Mouse (Mus musculus): ENCODE data around the gene Ccdc187. TPM values are rescaled to one million over a fixed set of nuclear protein-coding genes. Genes with fewer than 3 reads are reported as not detected.

The Ccdc187 gene
- polyA plus RNA-seq, 1 experiment from 2014 or later: 0.06 TPM

DNA sequence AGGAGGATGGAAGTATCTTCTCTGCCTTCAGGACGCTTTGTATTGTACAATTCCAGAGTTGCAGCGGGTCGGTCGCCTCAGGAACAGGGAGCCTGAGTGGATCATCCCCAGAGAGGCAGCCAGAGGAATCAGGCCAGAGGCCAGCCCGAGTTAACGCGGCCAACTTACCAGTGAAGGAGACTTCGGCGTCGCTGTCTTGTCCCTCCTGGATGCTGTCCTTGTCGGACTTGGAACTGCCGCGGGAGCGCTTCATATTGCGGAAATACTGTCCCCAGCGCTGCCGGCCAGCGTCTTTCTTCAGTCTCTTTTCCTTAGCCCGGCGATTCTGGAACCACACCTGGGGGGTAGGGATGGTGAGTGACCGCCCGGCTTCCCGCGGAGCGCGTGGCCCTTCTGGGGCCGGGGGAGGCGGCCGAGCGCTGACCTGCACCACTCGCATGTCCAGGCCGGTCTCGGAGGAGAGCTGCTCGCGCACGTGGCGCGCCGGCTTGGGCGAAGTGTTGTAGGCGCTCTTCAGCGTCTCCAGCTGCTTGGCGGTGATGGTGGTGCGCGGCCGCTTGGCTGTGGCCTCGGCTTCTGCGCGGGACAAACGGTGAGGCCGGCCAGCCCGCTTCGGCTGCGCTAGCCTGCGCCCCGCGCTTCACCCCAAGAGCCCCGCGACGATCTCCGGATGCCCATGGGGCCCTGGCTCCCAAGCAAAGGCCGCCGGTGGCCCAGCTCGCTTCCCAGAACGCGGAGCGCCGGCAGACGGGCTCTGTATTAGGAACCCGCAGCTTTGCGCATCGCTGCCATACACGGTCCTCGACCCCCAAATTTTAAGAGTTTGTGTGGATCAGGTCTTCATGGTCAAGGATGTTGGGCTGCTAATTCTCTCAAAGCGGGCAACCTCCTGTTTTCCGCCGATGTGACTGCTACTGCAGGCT lies 92.2 kb downstream of the Ccdc187 start:
- Histone ChIP-seq H3K27ac (replicated peaks) (0 out of 2 replicates have a peak overlapping the region, but pooled peaks have one; percentile 9), H3K4me3 (peak overlapping the region; percentile 21), H3K36me3 (no peaks in the 10 kb centered on the region), H3K4me2 (peak overlapping the region; percentile 43), H3K9me3 (no peaks in the 10 kb centered on the region), H3K9ac (peak overlapping the region; percentile 38), H3K27me3 (peaks cover 100% of the 10 kb centered on the region), H3K4me1 (replicated peaks) (peaks cover 45% of the 10 kb centered on the region)
- WGBS: under 1% methylated on average over 77 of the region's 77 CpGs
- no peak for ATAC-seq (ENCODE audit: low read depth)

DNA sequence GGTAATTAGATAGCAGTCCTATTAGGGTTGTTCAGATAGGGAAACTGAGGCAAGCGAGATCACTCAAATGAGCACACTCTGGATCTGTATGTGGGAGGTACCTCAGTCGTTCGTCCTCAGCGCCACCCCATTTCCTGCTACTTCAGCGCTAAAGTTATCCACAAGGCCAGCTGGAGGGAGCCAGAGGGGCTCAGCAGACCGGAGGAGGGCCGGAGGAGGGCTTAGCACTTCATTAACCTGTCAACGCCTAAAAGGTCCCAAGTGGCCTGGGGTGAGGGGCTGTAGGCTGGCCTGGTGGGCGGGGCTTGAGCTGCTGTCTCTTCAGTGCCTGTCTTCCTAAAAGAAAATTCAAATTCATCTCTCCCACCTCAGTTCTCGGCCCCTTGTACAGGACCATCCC lies 95.9 kb downstream of the Ccdc187 start:
- H3K9me3 ChIP-seq: no peaks in the 10 kb centered on the region
- H3K27ac ChIP-seq (replicated peaks): no peak overlapping the region
- WGBS: under 1% methylated on average over 10 of the region's 10 CpGs
- no peak overlapping the region for H3K9ac ChIP-seq
- ATAC-seq (ENCODE audit: low read depth): 0 out of 2 replicates have a peak, but pooled peaks have one; percentile 22
- no peaks in the 10 kb centered on the region for H3K36me3 ChIP-seq
- H3K4me1 ChIP-seq (replicated peaks): peaks cover 36% of the 10 kb centered on the region
- H3K4me3 ChIP-seq: no peak overlapping the region
- H3K27me3 ChIP-seq: peaks cover 100% of the 10 kb centered on the region
- no peak overlapping the region for H3K4me2 ChIP-seq

DNA sequence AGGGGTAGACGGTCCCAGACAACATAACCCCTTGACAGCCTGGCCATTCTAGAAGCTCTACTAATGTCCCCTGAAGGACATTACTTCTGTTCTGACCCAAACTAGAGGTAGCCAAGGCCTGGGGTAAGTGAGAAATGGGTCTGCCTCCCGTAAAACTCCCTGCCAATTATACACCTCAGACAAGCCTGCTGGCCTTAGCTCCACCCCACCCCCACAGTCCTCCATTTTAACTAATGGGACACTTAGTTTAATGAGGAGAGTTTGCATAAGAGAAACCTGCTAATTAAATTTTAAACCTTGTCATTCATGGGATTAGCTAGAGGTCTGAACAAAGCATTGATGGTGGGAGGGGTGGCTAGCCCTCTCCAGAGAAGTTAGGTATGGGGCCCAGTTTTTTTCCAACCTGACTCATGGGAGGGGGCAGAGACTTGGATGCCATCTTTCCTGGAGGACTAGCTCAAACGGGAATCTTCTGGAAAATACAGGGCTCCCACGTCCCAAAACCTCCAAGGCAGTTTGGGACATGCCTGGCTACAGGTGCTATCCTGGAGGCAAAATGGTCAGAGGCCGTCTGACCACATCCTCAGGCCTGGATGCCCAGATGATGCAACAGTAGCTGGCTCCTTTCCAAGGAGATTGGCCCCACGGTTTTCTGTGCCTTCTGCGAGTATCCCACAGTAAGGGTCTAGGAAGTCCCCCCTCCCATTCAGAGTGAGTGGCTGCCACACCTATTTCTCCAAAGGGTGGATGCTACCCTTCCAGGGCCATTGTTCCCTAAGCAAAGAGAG lies 99.6 kb downstream of the Ccdc187 start:
- Histone ChIP-seq H3K4me2 (no peak overlapping the region), H3K9me3 (no peaks in the 10 kb centered on the region), H3K27me3 (peaks cover 96% of the 10 kb centered on the region), H3K36me3 (no peaks in the 10 kb centered on the region), H3K27ac (replicated peaks) (no peak overlapping the region), H3K9ac (no peak overlapping the region), H3K4me3 (no peak overlapping the region), H3K4me1 (replicated peaks) (peaks cover 22% of the 10 kb centered on the region)
- 30% methylated on average over 7 of the region's 7 CpGs for WGBS
- ATAC-seq (ENCODE audit: low read depth): no peak

Other genes starting within 250 kb of the Ccdc187 start
- 18.0 and 19.2 TPM in 2 replicates for gene Nacc2, start 171.3 kb downstream of the Ccdc187 start, polyA plus RNA-seq (2015; fragmentation: Nextera tagmentation; extraction: Ambion mirVana)
- 11.8 and 12.5 TPM in 2 replicates for gene Lhx3, start 86.3 kb downstream of the Ccdc187 start, polyA plus RNA-seq (2015; fragmentation: Nextera tagmentation; extraction: Ambion mirVana)
- gene Qsox2, start 57.0 kb downstream of the Ccdc187 start, polyA plus RNA-seq (2015; fragmentation: Nextera tagmentation; extraction: Ambion mirVana): 13.0 and 13.8 TPM in 2 replicates
- gene Gpsm1, start 21.0 kb upstream of the Ccdc187 start, polyA plus RNA-seq (2015; fragmentation: Nextera tagmentation; extraction: Ambion mirVana): 109 and 114 TPM in 2 replicates
- gene Dnlz, start 57.6 kb upstream of the Ccdc187 start, polyA plus RNA-seq (2015; fragmentation: Nextera tagmentation; extraction: Ambion mirVana): 30.1 and 34.2 TPM in 2 replicates
- gene Card9, start 66.4 kb upstream of the Ccdc187 start, polyA plus RNA-seq (2015; fragmentation: Nextera tagmentation; extraction: Ambion mirVana): 1.3 and 2.0 TPM in 2 replicates
- 25.4 and 26.8 TPM in 2 replicates for gene Snapc4, start 86.1 kb upstream of the Ccdc187 start, polyA plus RNA-seq (2015; fragmentation: Nextera tagmentation; extraction: Ambion mirVana)
- 158 and 164 TPM in 2 replicates for gene Entr1, start 94.8 kb upstream of the Ccdc187 start, polyA plus RNA-seq (2015; fragmentation: Nextera tagmentation; extraction: Ambion mirVana)
- gene Pmpca, start 94.8 kb upstream of the Ccdc187 start, polyA plus RNA-seq (2015; fragmentation: Nextera tagmentation; extraction: Ambion mirVana): 96.5 and 97.6 TPM in 2 replicates
- 24.6 and 25.5 TPM in 2 replicates for gene Inpp5e, start 114.6 kb upstream of the Ccdc187 start, polyA plus RNA-seq (2015; fragmentation: Nextera tagmentation; extraction: Ambion mirVana)
- 18.4 and 20.7 TPM in 2 replicates for gene Sec16a, start 150.7 kb upstream of the Ccdc187 start, polyA plus RNA-seq (2015; fragmentation: Nextera tagmentation; extraction: Ambion mirVana)
- gene Notch1, start 222.1 kb upstream of the Ccdc187 start, polyA plus RNA-seq (2015; fragmentation: Nextera tagmentation; extraction: Ambion mirVana): 19.3 and 20.5 TPM in 2 replicates